Mouse (Mus musculus) E14TG2a.4 (cell line): ENCODE measurements at regions not wholly inside any gene's neighbourhood (a gene's known extent, or its start where the extent isn't known, plus 50 kb on each side); places are given as distances from the start of the nearest gene placed in this dataset.

ENCODE experiments used
- CTCF ChIP-seq: conservative IDR thresholded peaks from 2 replicates; pipeline ENCODE4 v1.5.1; 2014; ENCODE audit warnings: low read length
- NANOG ChIP-seq: IDR thresholded peaks from 2 replicates; pipeline ENCODE4 v1.6.1; 2014; ENCODE audit warnings: borderline replicate concordance, low read length, mixed read lengths

- no peak for TF ChIP-seq CTCF
- no peak for TF ChIP-seq NANOG
These were observed 524.6 kb upstream of the Pdzrn3 start for GRCm38 (mm10) chr6:101902276-101902675.
